Mouse (Mus musculus) kidney, adult 8-10 months (tissue): ENCODE measurements around the gene Grn.
A peak's percentile ranks its signal among the peaks of the same experiment; 100 is the strongest.

Experiments
- DNase-seq, 2 experiments: peaks; one replicate each; pipeline ENCODE4 v3.0.0; 2022

The Grn gene

DNA sequence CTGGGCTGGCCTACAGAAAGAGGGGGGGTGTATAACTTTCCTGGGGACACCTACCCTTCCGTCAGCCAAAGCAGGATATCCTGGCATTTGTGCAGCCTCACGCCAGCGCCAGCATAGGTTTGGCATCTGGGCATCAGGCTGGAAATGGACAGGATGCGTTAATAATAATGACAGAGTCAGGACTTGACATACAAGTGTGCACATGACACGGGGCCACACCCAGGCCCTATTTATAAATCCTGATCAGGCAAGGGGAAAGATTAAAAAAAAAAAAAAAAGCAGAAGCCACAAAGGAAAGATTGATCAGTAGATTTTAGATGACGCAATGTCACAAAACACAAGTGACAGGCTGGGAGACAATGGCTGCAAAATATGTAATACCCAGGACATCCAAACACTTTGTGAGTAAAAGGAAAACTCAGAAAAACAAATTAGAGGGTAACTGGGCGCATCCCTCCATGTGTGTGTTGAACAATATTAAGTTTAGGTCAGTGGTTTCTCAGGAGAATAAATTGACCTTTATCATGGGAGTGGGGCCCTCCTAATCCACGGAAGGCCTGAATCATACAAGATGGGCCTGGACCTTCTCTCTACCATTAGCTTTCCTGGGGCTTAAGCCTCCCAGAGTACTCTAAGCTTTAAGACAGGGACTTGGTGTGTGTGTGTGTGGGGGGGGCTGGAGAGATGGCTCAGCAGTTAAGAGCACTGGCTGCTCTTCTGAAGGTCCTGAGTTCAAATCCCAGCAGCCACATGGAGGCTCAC is 4.4 kb upstream of the Grn start:
- DNase-seq = no peak

DNA sequence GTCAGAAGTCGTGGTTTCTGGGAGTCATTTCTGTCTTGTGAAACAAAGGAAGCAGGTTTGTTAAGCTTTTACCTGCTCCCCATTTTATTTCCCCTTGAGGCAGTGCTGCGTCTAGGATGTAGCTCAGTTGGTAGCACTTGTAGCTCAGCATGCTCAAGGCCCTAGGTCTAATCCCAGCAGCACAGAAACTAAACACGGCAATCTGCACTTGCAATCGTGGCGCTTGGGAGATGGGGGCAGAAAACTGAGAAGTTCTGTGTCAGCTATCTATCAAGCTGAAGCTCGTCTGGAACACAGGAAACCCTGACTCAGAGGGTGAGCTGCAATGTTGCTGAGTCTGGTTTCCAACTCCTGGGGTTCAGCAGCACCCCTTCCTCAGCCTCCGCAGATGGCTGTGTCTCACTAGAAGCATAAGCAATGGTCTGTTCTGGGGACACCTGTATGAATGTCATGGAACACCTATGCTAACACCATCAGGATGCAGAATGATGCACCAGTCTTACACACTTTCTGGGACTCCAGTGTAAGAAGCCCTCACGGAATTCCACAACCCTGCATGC is 1.1 kb upstream of the Grn start:
- no peak for DNase-seq

- DNase-seq = no peak
These were observed 564 bp upstream of the Grn start for GRCm38 (mm10) chr11:102429551-102429950.

DNA sequence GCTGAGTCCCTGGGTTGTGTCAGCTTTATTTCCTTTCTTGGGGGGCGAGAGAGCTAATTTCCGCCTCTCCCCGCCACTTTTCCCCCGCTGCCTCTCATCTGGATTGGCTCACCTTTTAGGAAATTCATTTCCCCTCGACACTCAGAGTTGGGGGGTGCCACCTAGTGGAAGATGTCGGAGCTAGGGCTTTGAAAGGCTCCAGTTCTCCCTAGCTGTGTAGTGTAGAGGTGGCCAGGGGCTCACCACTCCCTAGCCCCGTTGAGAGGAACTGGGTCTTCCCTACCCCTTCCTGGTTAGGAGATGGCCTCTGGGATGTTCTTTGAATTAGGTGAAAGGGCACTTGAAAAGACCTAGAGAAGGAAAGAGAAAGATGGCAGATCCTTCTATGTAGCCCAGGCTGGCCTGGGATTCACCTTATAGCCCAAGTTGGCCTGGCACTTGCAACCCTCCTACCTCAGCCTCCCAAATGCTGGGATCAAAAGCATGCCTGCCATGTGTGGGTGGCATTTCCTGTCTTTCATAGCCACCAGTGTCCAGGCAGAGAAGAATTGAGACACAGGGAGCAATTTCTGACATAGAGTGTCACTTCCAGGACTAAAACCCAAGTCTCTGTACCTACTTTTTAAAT is 1.0 kb downstream of the Grn start:
- DNase-seq = peak; percentile 78 to 89

- DNase-seq = no peak
These were observed 1.6 kb downstream of the Grn start for GRCm38 (mm10) chr11:102431728-102432114.

DNA sequence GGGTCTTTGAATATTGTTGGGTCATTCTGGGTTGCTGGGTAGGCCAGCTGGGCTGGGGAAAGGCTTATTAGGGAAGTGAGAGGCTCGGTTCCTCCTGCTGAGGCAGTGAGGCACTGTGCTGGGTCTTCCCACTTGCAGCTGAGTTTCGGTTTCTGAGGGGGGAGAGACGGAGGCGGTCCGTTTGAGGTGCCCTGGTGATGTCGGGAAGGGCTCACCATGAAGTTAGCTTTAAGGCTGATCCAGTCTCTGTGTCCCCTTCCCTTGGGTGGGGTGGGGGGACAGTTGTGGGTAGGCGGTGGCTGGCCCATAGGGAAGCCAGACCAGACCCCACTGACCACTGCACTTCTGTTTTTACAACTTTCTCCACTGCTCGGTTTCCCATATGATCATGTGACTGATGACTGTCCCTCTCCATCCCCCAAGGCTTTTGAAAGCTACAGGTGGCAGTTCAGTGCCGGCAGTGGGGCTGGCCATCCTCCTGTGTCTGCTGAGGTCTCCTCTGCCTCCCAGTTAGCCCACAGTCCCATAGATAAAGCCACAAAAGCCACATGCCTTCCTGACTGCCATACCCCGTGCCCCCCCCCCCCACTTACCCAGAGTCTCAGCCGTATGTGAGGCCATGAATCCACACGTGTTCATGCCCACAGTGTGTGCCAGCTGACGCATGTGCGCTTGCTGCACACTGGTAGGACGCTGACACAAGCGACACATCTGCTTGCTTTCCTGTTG is 2.2 kb downstream of the Grn start:
- DNase-seq = no peak

- DNase-seq = peak; percentile 58 to 72
These were observed 2.8 kb downstream of the Grn start for GRCm38 (mm10) chr11:102432896-102433295.

GRCm38 (mm10) chr11:102433866-102434265 is 3.8 kb downstream of the Grn start:
- no peak for DNase-seq

DNA sequence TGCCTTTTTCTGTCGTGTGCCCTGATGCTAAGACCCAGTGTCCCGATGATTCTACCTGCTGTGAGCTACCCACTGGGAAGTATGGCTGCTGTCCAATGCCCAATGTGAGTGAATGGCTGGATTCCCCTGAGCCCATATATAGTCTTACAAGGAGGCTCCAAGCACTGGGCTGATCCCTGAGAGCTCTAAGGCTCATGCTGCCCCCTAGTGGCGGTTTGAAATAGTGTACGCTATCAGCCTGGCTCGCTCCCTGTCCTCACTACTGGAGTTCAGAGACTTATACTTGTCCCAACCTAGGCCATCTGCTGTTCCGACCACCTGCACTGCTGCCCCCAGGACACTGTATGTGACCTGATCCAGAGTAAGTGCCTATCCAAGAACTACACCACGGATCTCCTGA is 4.3 kb downstream of the Grn start:
- peak; percentile 77 to 88 for DNase-seq

DNA sequence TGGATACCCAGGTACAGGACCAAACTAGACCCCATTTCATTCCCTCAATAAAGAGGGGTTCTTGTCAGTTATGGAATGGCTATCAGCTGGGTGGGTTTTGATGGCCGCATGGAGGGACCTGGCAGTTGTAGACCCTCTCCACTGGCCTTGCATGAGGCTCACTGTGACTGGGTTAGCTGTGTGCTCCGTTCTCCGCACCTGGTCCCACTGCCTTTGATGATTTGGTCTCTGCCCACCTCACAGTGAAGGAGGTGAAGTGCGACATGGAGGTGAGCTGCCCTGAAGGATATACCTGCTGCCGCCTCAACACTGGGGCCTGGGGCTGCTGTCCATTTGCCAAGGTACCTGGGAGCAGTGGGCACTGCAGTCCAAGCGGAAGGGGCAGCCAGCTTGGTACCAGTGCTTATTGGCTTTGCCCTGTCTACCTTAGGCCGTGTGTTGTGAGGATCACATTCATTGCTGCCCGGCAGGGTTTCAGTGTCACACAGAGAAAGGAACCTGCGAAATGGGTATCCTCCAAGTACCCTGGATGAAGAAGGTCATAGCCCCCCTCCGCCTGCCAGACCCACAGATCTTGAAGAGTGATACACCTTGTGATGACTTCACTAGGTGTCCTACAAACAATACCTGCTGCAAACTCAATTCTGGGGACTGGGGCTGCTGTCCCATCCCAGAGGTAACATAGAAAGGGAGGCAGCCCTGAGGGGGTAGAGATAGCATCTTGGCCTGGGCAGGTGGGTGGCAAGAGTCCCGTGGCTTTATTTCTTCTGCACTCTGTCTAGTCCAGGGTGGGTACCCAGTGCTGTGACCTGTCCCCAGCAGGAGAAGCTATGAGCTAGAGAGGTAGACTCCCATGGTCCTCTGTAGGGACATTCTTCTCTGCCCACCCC is 4.9 kb downstream of the Grn start:
- DNase-seq = no peak

- DNase-seq = peak; percentile 53 to 58
These were observed 5.8 kb downstream of the Grn start for GRCm38 (mm10) chr11:102435754-102436470.

DNA sequence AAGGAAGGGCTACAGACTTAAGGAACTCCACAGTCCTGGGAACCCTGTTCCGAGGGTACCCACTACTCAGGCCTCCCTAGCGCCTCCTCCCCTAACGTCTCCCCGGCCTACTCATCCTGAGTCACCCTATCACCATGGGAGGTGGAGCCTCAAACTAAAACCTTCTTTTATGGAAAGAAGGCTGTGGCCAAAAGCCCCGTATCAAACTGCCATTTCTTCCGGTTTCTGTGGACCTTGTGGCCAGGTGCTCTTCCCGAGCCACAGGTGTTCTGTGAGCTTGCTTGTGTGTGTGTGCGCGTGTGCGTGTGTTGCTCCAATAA is 6.3 kb downstream of the Grn start:
- DNase-seq = no peak

- peak; percentile 56 to 58 for DNase-seq
These were observed 7.3 kb downstream of the Grn start for GRCm38 (mm10) chr11:102437120-102438061.

- peak in 1 of 2 experiments; percentile 77 for DNase-seq
These were observed 8.3 kb downstream of the Grn start for GRCm38 (mm10) chr11:102438212-102439092.

DNA sequence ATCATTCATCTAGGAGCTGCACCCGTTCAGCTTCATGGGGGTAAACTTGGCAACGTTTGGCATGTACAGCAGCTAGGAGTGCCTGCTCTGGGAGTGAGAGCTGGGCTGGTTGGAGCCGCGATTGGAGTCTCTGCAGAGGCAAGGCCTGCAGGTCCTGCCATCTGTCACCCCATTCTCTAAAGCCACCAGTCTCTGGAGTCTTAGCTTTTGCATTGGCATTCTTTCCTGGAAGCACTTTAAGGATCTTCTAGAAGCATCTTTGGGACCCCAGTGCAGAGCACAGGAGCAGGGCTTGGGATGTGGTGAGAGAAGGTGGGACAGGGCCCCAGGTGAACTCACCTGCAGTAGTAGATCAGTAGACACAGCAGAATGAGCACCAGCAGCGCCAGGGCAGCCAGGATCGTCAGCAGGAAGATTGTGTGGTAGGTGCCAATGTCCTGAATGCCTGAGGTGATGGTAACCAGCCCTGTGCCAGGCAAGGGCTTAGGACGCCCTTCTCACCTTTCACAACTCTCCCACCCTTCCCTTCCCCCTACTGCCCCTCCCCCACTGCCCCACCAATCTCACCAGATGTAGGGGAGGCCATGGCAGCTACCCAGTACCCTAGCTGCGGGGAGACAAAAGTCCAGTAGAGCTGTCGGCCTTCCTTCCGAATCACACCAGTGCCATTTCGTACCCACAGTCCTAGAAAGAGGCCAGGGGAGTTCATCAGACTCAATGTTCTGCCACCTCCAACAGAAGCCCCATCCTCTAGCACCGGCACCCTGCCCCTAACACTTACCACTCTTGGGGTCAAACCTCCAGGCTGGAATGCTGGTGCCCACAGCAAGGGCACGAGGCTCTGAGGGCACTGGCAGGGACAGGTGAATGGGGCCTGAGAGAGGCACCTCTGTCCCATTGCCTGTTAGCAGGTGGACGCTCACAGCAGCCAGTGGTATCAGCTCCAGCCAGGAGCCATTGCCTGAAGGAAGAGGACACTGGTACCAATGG is 9.3 kb downstream of the Grn start:
- DNase-seq = no peak

GRCm38 (mm10) chr11:102440255-102440654 is 10.1 kb downstream of the Grn start:
- no peak for DNase-seq

GRCm38 (mm10) chr11:102441434-102441833 is 11.3 kb downstream of the Grn start:
- DNase-seq = no peak

DNA sequence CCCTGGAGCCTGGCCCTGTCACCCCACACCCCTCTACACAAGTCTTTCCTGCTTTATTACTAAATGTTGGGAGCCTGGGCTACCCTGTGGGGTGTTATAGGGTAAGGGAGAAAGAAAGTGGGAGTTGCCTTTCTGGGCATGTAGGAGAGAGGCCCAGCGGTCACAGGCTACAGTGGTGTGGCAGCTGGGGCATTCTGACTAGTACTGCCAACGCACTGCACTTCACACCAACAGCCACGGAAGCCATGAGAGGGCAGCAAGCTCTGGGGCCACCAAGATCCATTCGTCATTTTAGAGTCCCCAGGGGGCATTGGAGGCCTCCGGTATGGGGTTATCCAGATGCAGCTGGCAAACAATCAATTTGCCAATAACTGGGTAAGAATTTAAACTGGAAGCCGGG is 12.0 kb downstream of the Grn start:
- DNase-seq = no peak

DNA sequence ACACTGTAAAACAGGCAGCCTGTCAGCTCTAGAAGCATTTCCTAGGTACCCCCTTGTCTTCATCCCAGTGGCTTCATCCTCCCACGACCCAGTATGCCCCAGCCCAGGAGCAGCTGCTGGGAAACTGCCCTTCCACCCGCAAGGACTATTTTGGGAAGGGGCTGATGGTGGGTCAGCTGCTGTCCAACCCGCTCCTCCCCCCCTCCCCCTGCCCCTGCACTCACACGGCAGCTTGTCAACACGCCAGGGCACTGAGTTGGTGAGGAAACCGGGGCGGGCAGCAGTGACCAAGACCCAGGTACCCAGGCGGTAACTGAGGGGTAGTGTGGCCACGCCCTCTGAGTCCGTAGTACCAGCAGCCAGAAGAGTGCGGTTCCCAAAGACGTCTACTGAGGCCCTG is 13.6 kb downstream of the Grn start:
- no peak for DNase-seq
